Mouse (Mus musculus): ENCODE measurements around the gene Robo2. TPM values are rescaled to one million over a fixed set of nuclear protein-coding genes. Genes with fewer than 3 reads are reported as not detected.

The Robo2 gene
- total RNA-seq, 2 experiments from 2014 or later = 101 to 105 TPM

GRCm38 (mm10) chr16:73939423-73940210 is 472.0 kb downstream of the Robo2 start:
- DNase-seq = no peak

GRCm38 (mm10) chr16:73930323-73930722 is 481.3 kb downstream of the Robo2 start:
- DNase-seq = no peak

GRCm38 (mm10) chr16:73927481-73927880 is 484.1 kb downstream of the Robo2 start:
- DNase-seq = no peak

DNA sequence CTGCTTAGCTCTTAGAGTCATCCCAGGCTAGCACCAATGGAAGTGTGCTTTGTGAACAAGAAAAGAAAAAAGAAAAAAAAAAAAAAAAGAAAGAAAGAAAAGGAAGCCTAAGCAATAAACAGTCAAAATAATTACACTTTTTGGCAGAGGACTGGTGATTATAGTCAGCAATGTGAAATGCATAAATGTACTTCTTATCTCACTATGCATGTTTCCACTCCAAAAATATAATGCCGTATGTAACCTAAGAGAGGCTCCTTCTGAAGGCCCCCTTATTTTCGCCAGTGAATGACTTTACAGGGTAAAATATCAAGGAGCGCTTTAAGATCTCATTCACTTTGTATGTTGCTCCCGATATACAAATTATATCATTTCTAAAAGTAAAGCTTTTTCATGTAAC is 496.2 kb downstream of the Robo2 start:
- no peak for DNase-seq

GRCm38 (mm10) chr16:73914936-73915335 is 496.7 kb downstream of the Robo2 start:
- no peak for DNase-seq

DNA sequence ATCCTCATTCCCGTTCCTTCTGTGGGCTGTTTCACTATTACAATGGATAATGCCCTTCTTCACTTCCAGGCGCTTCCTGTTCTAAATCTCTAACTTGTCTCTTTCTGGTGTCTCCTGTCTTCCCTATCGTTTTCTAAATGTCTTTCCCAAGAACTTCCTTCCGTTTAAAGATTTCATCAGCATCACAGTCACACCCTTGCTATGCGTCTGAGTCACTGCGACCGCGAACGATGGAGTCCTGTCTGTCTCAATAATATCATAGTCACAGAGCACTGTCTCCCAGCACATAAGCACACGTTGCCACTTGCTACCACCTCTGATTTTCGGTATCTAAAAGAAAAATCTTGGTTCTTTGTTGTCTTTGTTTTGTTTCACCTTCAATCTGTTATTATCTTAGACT is 503.1 kb downstream of the Robo2 start:
- DNase-seq = no peak

DNA sequence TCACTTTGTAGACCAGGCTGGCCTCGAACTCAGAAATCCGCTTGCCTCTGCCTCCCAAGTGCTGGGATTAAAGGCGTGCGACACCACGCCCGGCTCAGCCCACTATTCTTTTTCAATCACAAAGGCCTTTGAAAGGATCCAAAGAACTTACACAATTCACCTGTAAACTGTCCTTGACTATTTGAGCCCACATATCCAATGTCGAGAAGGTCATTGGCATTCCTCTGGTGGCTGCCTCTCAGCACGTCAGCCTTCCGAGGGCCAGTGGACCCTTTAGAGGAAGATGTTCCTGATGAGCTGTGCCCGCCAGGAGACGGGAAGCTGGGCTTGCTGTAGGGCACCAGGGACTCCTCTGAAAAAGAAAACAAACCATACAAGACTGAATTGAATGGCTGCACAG is 514.8 kb downstream of the Robo2 start:
- no peak for DNase-seq

- peak; percentile 40 to 51 for DNase-seq
These were observed 529.7 kb downstream of the Robo2 start for GRCm38 (mm10) chr16:73881911-73882310.

- DNase-seq = no peak
These were observed 533.7 kb downstream of the Robo2 start for GRCm38 (mm10) chr16:73877973-73878372.

- no peak for DNase-seq
These were observed 536.6 kb downstream of the Robo2 start for GRCm38 (mm10) chr16:73874991-73875390.

DNA sequence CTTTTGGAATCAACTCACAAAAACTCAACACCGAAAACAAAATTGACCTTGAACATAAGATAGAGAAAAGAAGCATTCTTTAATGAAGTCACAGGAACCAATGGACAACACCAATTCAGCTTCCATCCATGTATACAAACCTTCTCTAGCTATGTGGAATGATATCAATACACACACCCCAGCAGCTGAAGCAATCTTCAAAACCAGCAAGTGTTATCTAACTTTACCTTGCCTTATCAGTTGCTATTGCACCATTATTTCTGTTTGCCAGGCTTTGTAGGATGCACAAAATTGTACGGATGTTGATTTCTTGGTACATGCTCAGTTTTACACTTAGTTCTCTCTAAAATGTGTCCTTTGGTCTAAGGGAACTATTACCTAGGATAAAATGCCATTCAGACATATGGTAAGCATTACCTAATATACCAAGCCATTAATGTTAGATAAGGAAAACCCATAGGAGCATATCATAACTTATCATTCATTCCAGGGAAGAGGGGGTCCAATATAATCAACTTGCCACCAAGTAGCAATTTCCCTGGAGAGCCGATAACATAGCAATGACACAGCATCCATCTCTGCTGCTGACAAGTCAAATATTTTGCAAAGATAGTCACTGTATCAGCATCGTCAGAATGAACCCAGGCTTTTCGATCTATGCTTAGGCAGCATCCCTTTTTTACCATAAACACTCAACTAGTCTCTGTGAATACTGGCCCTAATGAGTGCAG is 537.6 kb downstream of the Robo2 start:
- DNase-seq = no peak

DNA sequence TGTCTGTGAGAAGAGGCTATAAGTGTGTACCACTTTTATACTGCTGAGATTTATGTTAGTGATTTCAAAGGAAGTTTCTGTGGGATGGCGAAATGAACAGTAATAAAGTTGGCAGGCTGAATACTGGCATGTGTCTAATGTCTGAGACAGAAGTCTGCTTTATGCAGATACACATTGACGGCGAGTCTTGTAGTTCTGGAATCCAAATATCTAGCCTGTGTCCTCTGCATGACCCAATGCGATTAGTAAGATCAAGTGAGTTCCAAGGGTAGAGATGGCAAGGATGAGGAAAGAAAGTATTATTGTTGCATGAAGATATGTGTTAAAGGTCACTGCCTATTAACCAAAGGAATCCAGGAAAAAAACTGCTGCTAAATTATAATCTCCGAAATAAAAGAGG is 541.3 kb downstream of the Robo2 start:
- DNase-seq = no peak

DNA sequence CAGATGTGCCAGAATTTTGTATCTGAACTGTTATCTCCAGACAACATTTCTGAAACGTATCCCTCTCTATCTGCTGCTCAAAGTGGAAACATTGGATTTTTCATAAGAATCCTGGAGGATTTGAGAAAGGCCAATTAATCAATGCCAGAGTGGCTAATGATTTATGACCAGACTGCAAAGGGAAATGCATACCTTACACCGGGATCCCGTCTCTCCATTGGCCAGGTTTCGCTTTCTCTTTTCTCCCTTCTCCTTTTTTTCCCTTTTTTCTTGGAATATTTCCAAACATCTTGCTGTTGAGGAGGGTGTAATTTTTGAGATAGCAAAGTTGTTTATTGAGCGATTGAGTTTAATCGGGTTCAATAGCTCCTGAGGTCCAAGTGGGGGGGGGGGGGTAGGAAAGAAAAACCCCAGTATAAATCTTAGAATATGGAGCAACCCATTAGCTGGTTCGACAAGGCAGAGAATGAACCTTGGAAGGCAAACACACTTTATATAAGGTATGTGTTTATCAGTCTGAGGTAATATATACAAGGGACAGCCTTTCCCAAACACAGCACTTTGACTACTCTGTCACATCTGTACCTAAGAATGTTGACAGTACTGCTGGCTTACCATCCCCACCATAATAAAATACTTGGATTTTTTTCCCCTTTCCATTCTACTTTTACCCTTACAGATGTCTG is 542.0 kb downstream of the Robo2 start:
- DNase-seq = no peak

GRCm38 (mm10) chr16:73864625-73865024 is 547.0 kb downstream of the Robo2 start:
- DNase-seq = no peak

DNA sequence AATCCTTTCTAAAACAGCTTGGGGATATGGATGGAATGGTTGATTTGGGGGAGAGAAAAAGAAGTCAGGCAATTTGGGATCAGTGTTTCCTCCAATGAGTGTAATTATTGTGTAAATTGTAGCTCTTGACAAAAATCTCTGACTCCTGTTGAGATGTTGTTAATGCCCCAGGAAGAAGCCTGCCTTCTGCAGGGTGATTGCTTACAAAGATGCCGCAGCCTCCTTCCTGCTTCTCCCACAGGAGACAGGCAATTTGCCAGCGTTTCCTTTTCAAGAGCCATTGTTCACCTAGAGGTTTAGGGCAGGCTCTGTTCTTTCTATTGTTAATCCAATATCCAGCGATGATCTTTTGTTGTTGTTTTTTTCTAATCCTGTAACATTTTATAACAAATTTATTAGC is 547.9 kb downstream of the Robo2 start:
- DNase-seq = no peak

GRCm38 (mm10) chr16:73858717-73859116 is 552.9 kb downstream of the Robo2 start:
- no peak for DNase-seq

DNA sequence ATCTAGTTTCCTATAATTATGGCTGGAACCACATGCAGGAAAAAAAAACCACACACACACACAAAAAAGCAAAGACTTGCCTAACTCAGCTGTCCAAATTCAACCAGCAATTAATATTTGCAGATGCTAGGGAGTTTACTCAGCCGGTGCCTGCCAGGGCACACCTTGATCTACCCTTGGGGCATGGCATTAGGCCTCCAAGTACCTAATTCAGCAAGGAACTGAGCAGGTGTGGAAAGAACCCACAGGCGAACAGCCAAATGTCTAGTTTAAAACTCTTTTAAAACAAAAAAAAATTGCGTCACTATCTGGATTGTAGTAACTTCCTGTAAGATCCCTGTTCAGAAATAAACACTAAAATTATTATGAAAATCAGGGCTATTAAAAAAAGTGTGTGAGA is 555.8 kb downstream of the Robo2 start:
- no peak for DNase-seq

Small RNAs within 50 kb of the gene (microRNA-seq; reads per million reads assigned to microRNA genes)
- 0 reads per million in 2 experiments for gene Gm24272
- gene Mir691 = 0 reads per million in 2 experiments
